In the genomic region with DNA sequence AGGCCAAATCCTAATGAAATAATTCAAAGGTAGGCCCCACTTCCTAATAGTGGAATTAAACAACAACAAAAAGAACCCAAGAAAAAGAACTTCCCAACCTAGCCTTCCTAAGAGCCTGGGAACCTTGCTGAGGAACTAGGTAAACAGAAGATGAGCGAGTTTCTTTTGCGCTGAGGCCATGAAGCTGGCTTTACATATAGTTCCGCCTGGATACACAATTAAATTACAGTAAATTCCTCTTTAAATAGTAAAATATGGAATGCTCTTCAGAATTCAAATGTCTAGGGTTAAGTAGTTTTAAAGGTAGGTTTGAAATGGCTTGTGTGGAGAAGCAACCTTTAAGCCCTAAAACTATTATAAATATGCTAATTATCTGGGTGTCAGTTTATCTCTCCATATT, we compare ENCODE assay signal across 16 mouse cellular contexts. TPM values are rescaled to one million over a fixed set of nuclear protein-coding genes. Genes with fewer than 3 reads are reported as not detected.
A peak's percentile ranks its signal among the peaks of the same experiment; 100 is the strongest.
DNase-seq lines count a peak whose midpoint lies in the region; ATAC-seq and TF ChIP-seq lines count a peak whose summit lies in the region.
"Had no signal": no experiment of that assay in that cellular context is flagged by ENCODE, and none has a peak within 500 bp of the region (broad histone marks: within the 10 kb centered on the region; RNA-seq: fewer than 3 reads in every experiment).

No protein-coding gene starts in this region.

- no peaks in the 10 kb centered on the region for H3K36me3 ChIP-seq in embryonic facial prominence, embryonic 11.5 days (replicated peaks; ENCODE audit: control insufficient read depth, insufficient read depth, low read depth, low read length)
- H3K36me3 ChIP-seq in forebrain, postnatal 0 days (ENCODE audit: insufficient read depth): no peaks in the 10 kb centered on the region
- H3K36me3 ChIP-seq in midbrain, embryonic 11.5 days (ENCODE audit: control insufficient read depth, insufficient read depth, low read length): no peaks in the 10 kb centered on the region
- H3K36me3 ChIP-seq: limb, embryonic 10.5 days; liver, embryonic 13.5 days; lung, embryonic 15.5 days had no signal

- peaks cover 8% of the 10 kb centered on the region; the same call in 1 of the 2 replicates for H3K27me3 ChIP-seq in embryonic facial prominence, embryonic 11.5 days (ENCODE audit: control insufficient read depth, insufficient read depth, low read length)
- 0 out of 2 replicates have a peak, but pooled peaks cover 2% of the 10 kb centered on the region for H3K27me3 ChIP-seq in forebrain, postnatal 0 days (ENCODE audit: insufficient read depth, low read length)
- peaks cover 31% of the 10 kb centered on the region for H3K27me3 ChIP-seq in midbrain, embryonic 11.5 days (ENCODE audit: control insufficient read depth, insufficient read depth, low read length)

- peak; percentile 63 for DNase-seq in brain, embryonic 14.5 days (ENCODE audit: low read depth)
- peak; percentile 6 for DNase-seq in embryonic facial prominence, embryonic 11.5 days (ENCODE audit: low spot score)
- peak; percentile 52 for DNase-seq in forebrain, postnatal 0 days
- DNase-seq in midbrain, embryonic 11.5 days (ENCODE audit: low spot score, missing footprints): no peak
- no peak for DNase-seq in adrenal gland, adult 8-10 months
- no peak for DNase-seq in kidney, adult 18-20 months
- no peak for DNase-seq in gastrocnemius, postnatal 4 days (ENCODE audit: low spot score in 2 of 2)
- DNase-seq: gastrocnemius, postnatal 14 days; heart, postnatal 14 days; layer of hippocampus, postnatal 36 days; liver, embryonic 13.5 days; thymus, postnatal 4 days had no signal

- no peak for TF ChIP-seq CTCF in brain, embryonic 14.5 days (IDR thresholded peaks at IDR 0.05; ENCODE audit: borderline replicate concordance, extremely low read depth, insufficient read depth, insufficient read length)
- no peak for TF ChIP-seq CTCF in forebrain, postnatal 0 days (IDR thresholded peaks at IDR 0.05; ENCODE audit: low read depth)

- no peak for TF ChIP-seq POLR2A in brain, embryonic 14.5 days (IDR thresholded peaks at IDR 0.05; ENCODE audit: borderline replicate concordance, extremely low read depth, insufficient read depth, insufficient read length, poor library complexity, severe bottlenecking)

- no peak overlapping the region for H3K27ac ChIP-seq in embryonic facial prominence, embryonic 11.5 days (replicated peaks; ENCODE audit: low read depth, low read length)
- H3K27ac ChIP-seq in forebrain, postnatal 0 days (ENCODE audit: low read depth, low read length): peak overlapping the region; percentile 83
- peak overlapping the region; percentile 94 for H3K27ac ChIP-seq in midbrain, embryonic 11.5 days (ENCODE audit: low read depth, low read length)
- H3K27ac ChIP-seq: liver, embryonic 13.5 days; lung, embryonic 15.5 days; macrophage had no signal

- H3K4me1 ChIP-seq in embryonic facial prominence, embryonic 11.5 days (ENCODE audit: control insufficient read depth, insufficient read depth, low read length): no peaks in the 10 kb centered on the region; the same call in 1 of the 2 replicates
- 0 out of 2 replicates have a peak, but pooled peaks cover 5% of the 10 kb centered on the region for H3K4me1 ChIP-seq in forebrain, postnatal 0 days (ENCODE audit: insufficient read depth)
- peaks cover 21% of the 10 kb centered on the region for H3K4me1 ChIP-seq in midbrain, embryonic 11.5 days (ENCODE audit: control insufficient read depth, insufficient read depth, low read length)
- H3K4me1 ChIP-seq: liver, embryonic 13.5 days had no signal

- H3K4me3 ChIP-seq in embryonic facial prominence, embryonic 11.5 days (ENCODE audit: low read depth, low read length): no peak overlapping the region
- H3K4me3 ChIP-seq in forebrain, postnatal 0 days (ENCODE audit: low read depth, low read length): no peak overlapping the region
- peak overlapping the region; percentile 47 for H3K4me3 ChIP-seq in midbrain, embryonic 11.5 days (ENCODE audit: low read depth, low read length)

- no peak overlapping the region for H3K4me2 ChIP-seq in embryonic facial prominence, embryonic 11.5 days (ENCODE audit: low read depth, low read length)
- H3K4me2 ChIP-seq in forebrain, postnatal 0 days (ENCODE audit: low read depth): 0 out of 2 replicates have a peak overlapping the region, but pooled peaks have one; percentile 54
- H3K4me2 ChIP-seq in midbrain, embryonic 11.5 days: peak overlapping the region; percentile 64

- H3K9ac ChIP-seq in embryonic facial prominence, embryonic 11.5 days (replicated peaks; ENCODE audit: low read length): no peak overlapping the region
- no peak overlapping the region for H3K9ac ChIP-seq in forebrain, postnatal 0 days
- H3K9ac ChIP-seq in midbrain, embryonic 11.5 days (ENCODE audit: low read length): peak overlapping the region; percentile 79
- H3K9ac ChIP-seq: liver, embryonic 13.5 days; lung, embryonic 15.5 days had no signal

- no peak for ATAC-seq in embryonic facial prominence, embryonic 11.5 days (replicated peaks; ENCODE audit: insufficient number of reproducible peaks, low FRiP score, low TSS enrichment, low read depth)
- no peak for ATAC-seq in forebrain, postnatal 0 days
- no peak for ATAC-seq in midbrain, embryonic 11.5 days (ENCODE audit: low FRiP score)
- ATAC-seq in activated CD4-positive, CD25-positive, alpha-beta regulatory T cell, adult 4 months: no peak

- H3K9me3 ChIP-seq in embryonic facial prominence, embryonic 11.5 days (replicated peaks; ENCODE audit: control insufficient read depth, low read length): no peaks in the 10 kb centered on the region
- H3K9me3 ChIP-seq in forebrain, postnatal 0 days (ENCODE audit: low read length): no peaks in the 10 kb centered on the region
- no peaks in the 10 kb centered on the region for H3K9me3 ChIP-seq in midbrain, embryonic 11.5 days (ENCODE audit: control insufficient read depth, low read length)
- H3K9me3 ChIP-seq: limb, embryonic 10.5 days; liver, embryonic 13.5 days; lung, embryonic 15.5 days had no signal

- WGBS in embryonic facial prominence, embryonic 11.5 days: 44% methylated on average over 3 of the region's 3 CpGs
- WGBS in forebrain, postnatal 0 days: 45% methylated on average over 3 of the region's 3 CpGs
- WGBS in midbrain, embryonic 11.5 days: 24% methylated on average over 3 of the region's 3 CpGs

RNA-seq across cellular contexts. Expression of gene Nr2f1, which starts 19.3 kb away (rescaled TPM):
- 465 and 624 TPM in 2 replicates for polyA plus RNA-seq in brain, embryonic 14.5 days (2012; rRNA removed)
- 56.1 and 57.3 TPM in 2 replicates for polyA plus RNA-seq in embryonic facial prominence, embryonic 11.5 days (2014; fragmentation: Nextera tagmentation; extraction: Ambion mirVana)
- 161 and 250 TPM in 2 replicates for total RNA-seq in forebrain, postnatal 0 days (2014; rRNA removed)
- polyA plus RNA-seq in forebrain, postnatal 0 days (2015; fragmentation: Nextera tagmentation; extraction: Ambion mirVana): 72.9 and 89.1 TPM in 2 replicates
- polyA plus RNA-seq in midbrain, embryonic 11.5 days (2014; fragmentation: Nextera tagmentation; extraction: Ambion mirVana): 69.9 and 82.3 TPM in 2 replicates
- polyA plus RNA-seq in activated CD4-positive, CD25-positive, alpha-beta regulatory T cell, adult 4 months (2017; shearing (Covaris generic)): not detected
- total RNA-seq in adrenal gland, adult 8-10 months (2022): 10 to 100 TPM; 19.1 to 26.2 (median 21.7) TPM
- total RNA-seq in gastrocnemius, postnatal 4 days (2021): 1 to 10 TPM; 3.0 to 3.5 TPM
- polyA plus RNA-seq: macrophage had no signal

Comparison
In these comparisons a context has a peak if more than half of its experiments do, and no peak if none do; other contexts are left out.
1. DNase-seq: peak in brain, embryonic 14.5 days (single experiment), embryonic facial prominence, embryonic 11.5 days (single experiment) and forebrain, postnatal 0 days (single experiment); none in midbrain, embryonic 11.5 days (single experiment), adrenal gland, adult 8-10 months (single experiment), kidney, adult 18-20 months (single experiment) and gastrocnemius, postnatal 4 days (0 of 2).
2. RNA of gene Nr2f1, which starts 19.3 kb away (polyA plus RNA-seq): 465 to 624 TPM in brain, embryonic 14.5 days, 72.9 to 89.1 TPM in forebrain, postnatal 0 days, 69.9 to 82.3 TPM in midbrain, embryonic 11.5 days and 56.1 to 57.3 TPM in embryonic facial prominence, embryonic 11.5 days; not detected in activated CD4-positive, CD25-positive, alpha-beta regulatory T cell, adult 4 months; every median in the first group is over 10 times any median in the second.